Mouse (Mus musculus) lung, adult 2 months (tissue): ENCODE measurements around the gene Eif5a.

ENCODE experiments used
- CTCF ChIP-seq: fragments of 200-500 bp; IDR thresholded peaks from 2 replicates; pipeline ENCODE4 v1.5.1; 2011; ENCODE audit warnings: mild to moderate bottlenecking, low read length, control low read depth; ENCODE audit not compliant: insufficient read depth
- POLR2A ChIP-seq: fragments of 200-500 bp; IDR thresholded peaks from 2 replicates; pipeline ENCODE4 v1.6.1; 2011; ENCODE audit warnings: low read depth, mild to moderate bottlenecking, control low read depth, low read length, borderline replicate concordance; ENCODE audit errors: extremely low read depth

- no peak for TF ChIP-seq CTCF
- no peak for TF ChIP-seq POLR2A
Measured at GRCm38 (mm10) chr11:69966006-69966859, 44.5 kb upstream of the Eif5a start.
